Mouse (Mus musculus) thymus, adult 2 months (tissue): ENCODE measurements around the gene Omg.

Experiments used
- CTCF ChIP-seq: fragments of 200-500 bp; IDR thresholded peaks from 2 replicates; pipeline ENCODE4 v1.5.1; 2012; ENCODE audit warnings: mild to moderate bottlenecking, control low read depth, low read length, moderate library complexity, borderline replicate concordance; ENCODE audit not compliant: control insufficient read depth, poor library complexity, insufficient read depth; ENCODE audit errors: extremely low read depth
- POLR2A ChIP-seq: fragments of 200-500 bp; IDR thresholded peaks from 2 replicates; pipeline ENCODE4 v1.6.1; 2012; ENCODE audit warnings: mild to moderate bottlenecking, low read length, control low read depth, moderate library complexity; ENCODE audit not compliant: control insufficient read depth, poor library complexity, insufficient read depth; ENCODE audit errors: extremely low read depth

GRCm38 (mm10) chr11:79529226-79529625, 25.3 kb upstream of the Omg start:
- TF ChIP-seq CTCF (no peak), POLR2A (no peak)
